Mouse (Mus musculus): Measurements from ENCODE around the gene Gm28047. TPM values are rescaled to one million over a fixed set of nuclear protein-coding genes. Genes with fewer than 3 reads are reported as not detected.

Gene Gm28047
- 1 to 10 TPM in 1 of 2 experiments, not detected in 1; 1.2 TPM for polyA plus RNA-seq (2017; shearing (Covaris generic))

DNA sequence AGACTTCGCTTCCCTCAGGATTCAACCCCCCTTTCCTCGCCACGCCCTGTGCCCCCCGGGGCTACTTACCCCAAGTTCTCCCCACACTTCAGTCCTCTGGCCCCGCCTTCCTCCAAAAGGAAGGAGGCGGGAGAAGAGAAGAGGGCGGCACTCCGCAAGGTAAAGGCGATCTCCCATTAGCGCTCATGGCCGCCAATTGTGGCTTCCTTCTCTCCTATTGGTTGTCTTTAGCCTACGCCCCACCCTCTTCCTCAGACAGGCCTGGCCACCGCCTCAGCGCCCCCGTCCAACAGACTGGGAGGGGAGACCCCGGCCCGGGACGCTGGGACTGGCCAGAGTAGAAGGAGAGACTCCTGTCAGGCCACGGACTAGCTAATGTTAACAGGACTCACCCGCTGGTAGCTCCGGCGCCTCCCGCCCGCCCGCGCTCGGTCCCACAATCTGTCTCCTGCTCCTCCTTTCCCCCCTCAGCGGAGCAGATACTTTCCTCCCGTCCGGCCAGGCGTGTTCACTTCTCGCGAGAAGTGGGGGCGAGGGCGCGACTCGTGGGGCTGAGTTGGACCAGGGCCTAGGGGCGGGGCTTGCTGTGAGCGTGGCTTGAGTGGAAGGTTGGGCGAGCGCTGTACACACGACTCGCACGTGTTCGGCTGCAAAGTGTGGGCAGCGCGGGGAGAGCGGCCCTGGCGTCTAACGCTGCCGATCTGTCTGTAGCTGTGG is at the start of gene Gm28047, which contains the start of gene Atf7:
Gm28047 (minus strand) TSS at position 98 of the 717 bp plus-strand sequence.
Atf7 (minus strand) TSS at position 495 of the 717 bp plus-strand sequence.

DNA sequence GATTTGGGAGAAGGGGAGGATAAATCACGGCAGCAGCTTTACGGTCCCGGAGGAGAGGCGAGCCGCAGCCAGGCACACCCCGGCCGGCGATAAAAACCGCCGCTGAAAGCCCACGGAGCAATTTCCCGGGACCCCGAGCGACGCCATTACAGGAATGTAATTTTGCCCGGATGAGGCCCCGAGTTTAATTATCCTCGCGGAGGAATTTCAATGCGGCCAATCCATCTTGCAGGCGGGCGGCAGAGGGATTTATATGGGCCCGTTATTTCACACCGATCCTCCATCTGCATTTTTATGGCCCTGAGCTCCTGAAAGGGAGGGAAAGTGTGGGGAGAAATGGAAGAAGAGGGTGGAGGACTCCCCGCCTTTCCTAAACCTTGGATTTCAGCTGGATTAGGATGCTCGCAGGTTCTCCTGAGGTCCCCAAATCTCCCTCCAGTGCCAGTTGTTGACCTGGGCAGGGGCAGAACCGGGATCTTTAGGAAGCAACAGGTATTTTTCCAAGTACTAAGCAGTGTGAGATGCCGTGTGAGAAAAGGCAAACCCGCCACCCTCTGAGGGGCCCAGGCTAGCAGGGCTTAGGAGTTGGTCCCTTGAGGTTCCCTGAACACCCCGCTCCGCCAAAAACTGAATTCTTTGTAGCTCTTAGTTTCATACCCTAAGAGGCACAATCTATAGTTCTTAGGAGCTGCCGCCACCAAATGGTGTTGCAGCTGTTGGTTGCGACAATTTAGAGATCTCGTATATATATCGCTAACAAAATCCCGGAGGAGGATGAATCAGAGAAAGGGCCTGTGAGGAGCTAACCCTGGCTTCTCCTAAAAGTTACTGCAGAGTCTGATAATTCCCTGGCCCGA is 47.6 kb upstream of the Gm28047 start, which contains the start of gene Atp5g2:
Atp5g2 (minus strand) TSS at position 138 of the 857 bp plus-strand sequence.

DNA sequence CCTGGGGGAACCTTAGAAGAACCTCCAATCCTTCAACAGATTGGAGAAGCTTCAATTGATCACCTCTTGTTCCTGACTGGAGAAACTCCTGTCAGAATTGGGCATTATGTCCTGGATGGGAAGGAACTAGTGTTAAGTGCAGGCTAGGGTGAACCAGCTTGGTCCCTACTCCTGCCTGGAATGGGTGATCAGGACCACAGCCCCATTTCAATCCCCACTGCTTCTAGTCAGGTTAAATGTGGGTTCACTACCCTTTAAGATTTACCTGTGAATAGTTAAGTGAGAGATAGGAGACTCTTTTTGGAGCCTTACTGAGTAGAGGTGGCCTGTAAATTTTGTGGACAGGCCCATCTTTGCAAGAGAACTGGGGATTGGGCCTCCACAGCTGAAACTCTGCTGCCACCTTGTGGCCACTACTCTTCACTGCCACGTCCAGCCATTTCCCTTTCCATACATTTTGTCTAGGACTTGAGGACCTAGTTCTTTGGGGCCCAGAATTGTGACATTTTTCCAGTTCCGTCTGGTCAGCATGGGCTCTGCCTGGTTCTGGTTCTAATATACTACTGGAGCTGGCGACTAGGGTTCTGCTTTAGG is 99.9 kb downstream of the Gm28047 start, which contains the start of gene Npff:
Npff (minus strand) TSS at position 51 of the 594 bp plus-strand sequence.

DNA sequence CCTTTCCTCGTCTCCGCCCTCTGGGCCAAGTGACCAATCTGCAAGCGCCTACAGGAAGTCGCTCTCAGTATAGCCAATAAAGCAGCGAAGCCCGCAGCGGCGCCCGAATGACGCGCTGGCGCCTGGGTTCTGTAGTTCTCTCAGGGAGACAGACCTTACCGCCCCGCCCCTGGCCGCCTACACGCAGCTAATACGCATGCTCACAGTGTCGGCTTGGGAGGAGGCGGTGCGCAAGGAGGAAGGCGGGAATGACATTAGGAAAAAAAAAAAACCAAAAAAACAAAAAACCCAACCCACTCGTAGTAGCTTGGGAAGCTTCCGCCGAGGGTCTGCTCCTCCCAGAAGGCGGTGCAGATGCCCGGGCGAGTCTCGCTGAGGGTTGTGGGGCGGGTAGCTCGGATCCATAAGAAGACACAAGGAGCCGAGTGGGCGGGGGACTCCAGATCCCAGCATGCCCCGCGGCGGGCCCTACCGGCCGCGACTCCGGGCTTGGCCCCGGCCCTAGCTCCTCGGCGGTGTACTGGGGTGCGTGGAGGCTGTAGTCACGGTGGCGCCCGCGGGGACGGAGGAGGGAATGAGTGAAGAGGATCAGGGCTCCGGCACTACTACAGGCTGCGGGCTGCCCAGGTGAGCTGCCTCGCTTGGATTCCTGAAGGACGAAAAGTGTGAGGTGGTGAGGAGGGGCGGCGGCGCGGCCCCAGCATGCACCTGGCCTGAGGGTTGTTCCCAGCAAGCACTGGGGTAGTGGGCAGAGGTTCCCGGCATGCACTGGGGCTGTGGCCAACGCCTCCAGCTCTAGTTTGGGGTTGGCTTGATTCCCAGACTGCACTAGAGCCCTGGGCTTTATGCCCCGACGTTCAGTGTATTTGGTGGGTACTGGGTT is 106.7 kb downstream of the Gm28047 start, which contains the start of gene Tarbp2:
Tarbp2 (plus strand) TSS at position 217 of the 883 bp plus-strand sequence.

DNA sequence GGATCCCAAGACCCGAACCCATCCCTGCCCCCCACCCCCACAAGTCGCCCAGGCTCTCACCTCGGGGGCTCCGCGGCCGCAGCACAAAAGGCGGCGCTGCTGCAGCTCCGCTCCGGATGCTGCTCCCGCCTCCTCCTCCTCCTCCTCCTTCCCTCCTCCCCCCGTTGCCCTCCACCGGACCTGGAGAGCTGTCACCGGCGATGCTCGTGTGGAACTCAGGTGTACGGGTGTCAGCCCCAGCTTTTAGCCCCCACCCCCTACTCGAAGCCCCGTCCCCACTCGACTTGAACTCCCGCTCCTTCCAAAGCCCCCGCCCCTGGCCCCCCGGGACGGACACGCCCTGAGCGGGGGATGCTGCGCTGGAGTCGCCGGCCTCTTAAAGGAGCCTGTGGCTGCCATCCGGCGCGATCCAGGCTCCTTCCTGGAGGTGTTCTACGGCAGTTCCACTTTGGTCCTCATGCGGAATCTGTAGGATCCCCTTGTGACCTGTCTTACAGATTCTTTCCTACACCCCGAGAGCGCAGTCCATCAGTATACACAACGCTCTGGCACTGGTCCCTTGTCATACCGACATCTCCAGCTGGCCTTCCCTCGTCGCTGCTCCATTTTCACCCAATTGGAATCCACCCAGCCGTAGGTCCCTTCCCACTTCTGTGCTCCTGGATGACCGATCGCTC is 108.0 kb downstream of the Gm28047 start, which contains the start of gene Map3k12:
Map3k12 (minus strand) TSS at position 337 of the 677 bp plus-strand sequence.

DNA sequence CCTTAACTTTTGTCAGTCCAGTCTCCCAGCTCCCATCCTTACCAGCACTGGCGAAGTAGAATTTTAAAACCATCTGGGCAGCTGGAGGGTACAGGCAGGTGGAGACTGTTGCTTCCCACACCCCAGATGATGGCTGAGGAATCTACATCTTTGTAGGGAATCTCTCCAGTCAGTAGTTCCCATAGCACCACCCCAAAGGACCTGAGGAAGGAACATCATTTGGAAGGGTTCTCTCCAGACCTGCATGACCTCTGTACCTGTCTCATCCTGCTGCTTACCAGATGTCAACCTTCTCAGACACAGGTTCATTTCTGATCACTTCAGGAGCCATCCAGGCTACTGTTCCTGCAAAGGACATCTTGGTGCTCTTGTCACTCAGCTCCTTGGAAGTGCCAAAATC is 121.4 kb downstream of the Gm28047 start, which contains the start of gene Gm10337:
Gm10337 (plus strand) TSS at position 276 of the 400 bp plus-strand sequence.

Other genes with a start within 250 kb of the Gm28047 start
- gene Sp1, start 218.9 kb downstream of the Gm28047 start, polyA plus RNA-seq (2017; shearing (Covaris generic)): 10 to 100 TPM; 10.7 to 15.1 TPM
- under 1 TPM in 1 of 2 experiments, not detected in 1; 0.49 TPM for gene Amhr2, start 179.7 kb downstream of the Gm28047 start, polyA plus RNA-seq (2017; shearing (Covaris generic))
- gene Prr13, start 166.0 kb downstream of the Gm28047 start, polyA plus RNA-seq (2017; shearing (Covaris generic)): 100 to 1,000 TPM; 479 to 749 TPM
- 100 to 1,000 TPM in 1 of 2 experiments, 10 to 100 TPM in 1; 95.8 to 151 TPM for gene Pcbp2, start 154.5 kb downstream of the Gm28047 start, polyA plus RNA-seq (2017; shearing (Covaris generic))
- 1 to 10 TPM in 1 of 2 experiments, not detected in 1; 1.5 TPM for gene Gm10337, start 121.3 kb downstream of the Gm28047 start, polyA plus RNA-seq (2017; shearing (Covaris generic))
- gene Map3k12, start 108.0 kb downstream of the Gm28047 start, polyA plus RNA-seq (2017; shearing (Covaris generic)): 1 to 10 TPM; 6.4 to 7.5 TPM
- gene Tarbp2, start 106.9 kb downstream of the Gm28047 start, polyA plus RNA-seq (2017; shearing (Covaris generic)): 10 to 100 TPM; 44.3 to 51.1 TPM
- 1 to 10 TPM; 4.6 to 5.3 TPM for gene Npff, start 100.1 kb downstream of the Gm28047 start, polyA plus RNA-seq (2017; shearing (Covaris generic))
- 10 to 100 TPM; 31.6 to 35.5 TPM for gene Atf7, start 397 bp upstream of the Gm28047 start, polyA plus RNA-seq (2017; shearing (Covaris generic))
- gene Atp5g2, start 47.3 kb upstream of the Gm28047 start, polyA plus RNA-seq (2017; shearing (Covaris generic)): 10 to 100 TPM; 17.5 to 20.4 TPM
- 10 to 100 TPM; 37.4 to 41.1 TPM for gene Calcoco1, start 97.1 kb upstream of the Gm28047 start, polyA plus RNA-seq (2017; shearing (Covaris generic))

All from activated CD4-positive, CD25-positive, alpha-beta regulatory T cell (primary cell).